Mouse (Mus musculus): Measurements from ENCODE around the gene Hs3st6.

DNA sequence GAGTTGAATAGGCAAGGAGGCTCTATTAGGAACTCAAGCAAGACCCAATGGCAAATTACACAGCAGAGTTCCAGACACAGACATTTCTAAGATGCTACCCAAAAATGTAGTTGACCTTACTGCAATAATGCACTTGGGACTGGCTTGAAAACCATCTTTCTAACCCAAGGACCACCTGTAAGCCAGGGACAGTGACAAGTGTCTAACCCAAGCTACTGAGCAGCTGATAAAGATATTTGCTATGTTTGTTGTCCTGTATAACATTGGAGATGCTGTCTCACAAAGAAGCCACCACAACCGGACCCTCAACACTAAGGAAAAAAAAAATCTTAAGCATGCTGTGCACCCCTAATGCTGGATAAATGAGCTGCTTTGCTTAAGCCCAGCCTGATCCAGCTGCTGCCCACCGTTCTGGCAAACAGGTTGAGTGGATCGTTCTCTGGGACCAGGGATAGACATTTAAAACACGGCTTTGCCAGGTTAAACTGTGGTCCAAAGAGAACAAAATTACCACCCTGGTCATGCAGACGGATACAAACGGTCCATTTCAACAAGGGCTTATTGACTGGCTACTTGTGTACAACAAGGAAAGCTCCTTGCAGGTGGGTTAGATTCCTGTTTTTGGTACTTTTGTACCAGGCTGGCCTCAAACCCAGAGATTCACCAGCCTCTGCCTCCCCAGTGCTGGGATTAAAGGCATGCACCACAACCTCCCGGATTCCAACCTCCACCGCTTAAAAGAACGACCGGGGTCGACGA is 29.5 kb upstream of the Hs3st6 start:
- no peak for TF ChIP-seq POLR2A (IDR thresholded peaks at IDR 0.05; ENCODE audit: borderline replicate concordance, extremely low read depth, low read depth, low read length)
- no peak for TF ChIP-seq CTCF (IDR thresholded peaks at IDR 0.05; ENCODE audit: insufficient read depth, low read length)

Measured in lung, adult 2 months (tissue).